Mouse (Mus musculus) kidney, adult 9 months (tissue): ENCODE measurements around the gene Fscb.
A peak's percentile ranks its signal among the peaks of the same experiment; 100 is the strongest.

Experiments
- DNase-seq: peaks from one replicate; pipeline ENCODE4 v3.0.0; 2022

Fscb gene

DNA sequence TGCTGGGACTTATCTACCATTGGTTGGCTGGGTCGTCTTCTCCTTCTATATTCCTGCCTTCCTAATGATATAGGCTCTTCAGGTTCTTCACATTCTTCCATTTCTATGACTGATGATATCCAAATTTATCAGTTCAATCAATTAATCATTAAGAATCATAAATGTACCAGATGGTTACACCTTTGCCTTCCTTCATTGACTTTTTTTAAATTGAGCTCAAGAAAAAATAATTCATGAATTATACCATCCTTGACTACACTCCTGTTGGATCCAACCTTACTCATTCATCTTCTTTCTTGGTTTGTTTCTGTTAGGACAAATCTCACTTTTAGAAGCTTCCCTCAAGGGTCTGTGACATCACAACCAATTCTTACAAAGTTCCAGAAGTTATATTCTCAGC lies at the start of gene Fscb:
Gene Fscb, minus strand, starts transcription at position 101 of the 400 bp plus-strand sequence.
- DNase-seq, result no peak

DNA sequence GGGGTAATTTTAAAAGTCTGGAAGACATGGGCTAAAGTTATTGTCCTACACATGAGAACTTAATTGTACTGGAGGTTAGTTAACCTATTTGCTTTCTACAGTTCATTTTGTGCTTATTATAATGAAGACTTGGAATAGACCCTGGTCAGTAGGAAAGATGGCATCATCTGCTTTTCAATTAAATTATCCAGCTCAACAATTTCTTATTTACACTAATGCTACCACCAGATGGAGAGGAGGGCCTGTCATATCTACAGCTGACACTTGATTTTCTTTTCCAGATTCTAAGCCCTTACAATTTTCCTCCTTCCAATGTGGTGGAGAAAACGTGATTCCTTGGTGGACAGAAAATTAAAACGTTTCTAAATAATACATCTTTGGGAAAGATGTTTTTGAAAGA lies 42.3 kb upstream of the Fscb start:
- no peak for DNase-seq

- DNase-seq, result no peak
These were observed 38.9 kb upstream of the Fscb start for GRCm38 (mm10) chr12:64513439-64513838.

- DNase-seq, result peak; percentile 2
These were observed 23.2 kb upstream of the Fscb start for GRCm38 (mm10) chr12:64497706-64498105.

DNA sequence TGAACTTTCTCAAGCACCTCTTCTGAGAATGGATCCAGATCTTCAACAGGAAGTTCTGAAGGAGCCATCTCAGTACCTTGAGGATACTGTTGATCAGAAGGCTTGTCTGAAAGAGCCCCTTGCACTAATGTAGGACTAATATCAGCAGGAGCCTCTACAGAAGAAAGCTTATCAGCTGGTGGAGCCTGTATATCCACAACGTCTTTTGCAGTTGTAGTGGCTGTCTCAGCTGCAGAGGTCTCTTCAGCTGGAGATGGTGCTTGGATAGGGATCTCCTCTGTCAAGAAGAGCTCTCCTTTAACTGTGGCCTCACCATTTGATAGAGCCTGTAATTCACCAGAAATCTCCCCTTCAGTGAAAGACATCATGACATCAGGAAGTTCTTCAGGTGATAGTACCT lies 875 bp downstream of the Fscb start:
- DNase-seq, result no peak

DNA sequence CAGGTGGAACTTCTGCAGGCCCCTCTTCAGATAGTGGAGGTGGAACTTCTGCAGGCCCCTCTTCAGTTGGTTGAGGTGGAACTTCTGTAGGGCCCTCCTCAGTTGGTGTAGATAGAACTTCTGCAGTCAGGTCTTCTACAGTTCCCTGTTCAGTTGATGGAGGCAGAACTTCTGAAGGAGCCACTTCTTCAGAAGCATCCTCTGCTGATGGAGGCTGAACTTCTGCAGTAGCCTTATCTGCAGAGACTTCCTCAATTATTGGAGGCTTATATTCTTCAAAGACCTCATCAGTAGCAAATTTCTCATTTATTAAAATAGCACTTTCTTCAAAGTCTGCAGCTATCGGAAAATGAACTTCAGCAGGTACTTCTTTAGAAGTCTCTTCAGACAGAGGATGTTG lies 1.4 kb downstream of the Fscb start:
- DNase-seq, result no peak

GRCm38 (mm10) chr12:64455228-64455627 lies 19.3 kb downstream of the Fscb start:
- no peak for DNase-seq

DNA sequence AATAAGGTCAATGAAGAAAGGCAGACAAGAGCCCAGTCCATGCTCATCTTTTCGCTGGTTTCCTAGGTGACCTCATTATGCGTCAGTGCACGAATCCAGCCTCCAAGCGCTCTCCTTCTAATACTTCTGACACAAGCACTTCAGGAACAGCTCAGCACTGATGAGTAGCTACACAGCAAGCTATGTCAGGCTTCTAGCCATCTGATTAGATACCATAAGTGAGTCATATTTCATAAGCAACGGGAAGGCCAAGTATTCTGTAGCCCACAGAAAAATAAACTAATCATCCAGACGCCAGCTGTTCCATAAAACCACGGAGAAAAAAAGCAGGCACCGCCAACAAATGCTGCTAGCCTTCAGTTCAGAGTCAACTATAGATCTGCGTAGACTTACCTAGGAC lies 24.6 kb downstream of the Fscb start:
- DNase-seq, result no peak

DNA sequence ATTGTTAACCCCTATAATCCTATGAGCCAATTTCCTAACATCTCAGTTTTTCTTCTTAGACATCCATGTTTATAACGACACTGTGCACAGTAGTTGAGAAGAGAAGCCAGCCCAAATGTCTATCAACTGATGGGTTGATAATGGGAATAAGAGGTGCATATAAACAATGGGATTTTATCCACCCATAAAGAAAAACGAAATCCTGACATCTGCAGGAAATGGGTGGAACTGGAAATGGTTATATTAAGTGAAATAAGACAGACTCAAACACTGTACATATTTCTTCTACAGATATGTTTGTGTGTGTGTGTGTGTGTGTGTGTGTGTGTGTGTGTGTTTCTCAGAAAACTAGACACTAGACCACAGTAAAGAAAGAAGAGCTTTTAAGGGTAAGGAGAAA lies 37.8 kb downstream of the Fscb start:
- DNase-seq, result no peak
